ENCODE assay signal across 12 mouse cellular contexts in the genomic region with DNA sequence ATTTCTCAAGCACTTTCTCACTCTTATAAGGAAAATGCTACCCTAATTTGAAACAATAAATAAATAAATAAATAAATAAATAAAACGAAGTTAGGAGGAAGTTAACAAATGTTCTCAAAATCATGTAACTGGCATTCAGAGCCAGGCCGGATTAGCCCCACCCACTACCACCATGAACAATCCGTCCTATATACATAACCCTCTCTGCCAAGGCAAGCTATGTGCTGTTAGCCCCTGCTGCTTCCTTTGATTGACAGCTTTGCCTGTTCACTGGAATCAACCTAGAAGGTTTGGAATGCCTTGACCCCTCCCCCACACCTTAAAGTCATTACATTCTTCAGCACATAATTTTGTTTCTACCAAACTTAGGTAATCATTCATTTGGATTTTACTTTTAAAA. TPM values are rescaled to one million over a fixed set of nuclear protein-coding genes. Genes with fewer than 3 reads are reported as not detected.
DNase-seq lines count a peak whose midpoint lies in the region; ATAC-seq lines count a peak whose summit lies in the region.
"Had no signal": no experiment of that assay in that cellular context is flagged by ENCODE, and none has a peak within 500 bp of the region (broad histone marks: within the 10 kb centered on the region; RNA-seq: fewer than 3 reads in every experiment).

No protein-coding gene starts in this region.

- peak overlapping the region; percentile 83 for H3K4me2 ChIP-seq in heart, embryonic 15.5 days
- peak overlapping the region; percentile 97; the same call in 1 of the 2 replicates for H3K4me2 ChIP-seq in neural tube, embryonic 15.5 days

- DNase-seq in heart, postnatal 4 days = no peak
- no peak for DNase-seq in neural tube, embryonic 10.5 days (ENCODE audit: extremely low spot score, low spot score)
- DNase-seq in embryonic facial prominence, embryonic 10.5 days (ENCODE audit: low spot score) = no peak
- no peak for DNase-seq in adipocyte (ENCODE audit: low spot score)
- DNase-seq in urinary bladder, postnatal 36 days (ENCODE audit: low spot score in 2 of 2) = no peak
- DNase-seq: gastrocnemius, postnatal 14 days; retina, postnatal 1 day had no signal

- peak overlapping the region; percentile 43 for H3K27ac ChIP-seq in heart, embryonic 15.5 days
- no peak overlapping the region for H3K27ac ChIP-seq in neural tube, embryonic 15.5 days (replicated peaks)
- H3K27ac ChIP-seq in embryonic facial prominence, embryonic 10.5 days (replicated peaks) = 0 out of 2 replicates have a peak overlapping the region, but pooled peaks have one; percentile 91
- H3K27ac ChIP-seq: limb, embryonic 13.5 days had no signal

- H3K36me3 ChIP-seq in heart, embryonic 15.5 days = peaks cover 14% of the 10 kb centered on the region
- H3K36me3 ChIP-seq in neural tube, embryonic 15.5 days = peaks cover 11% of the 10 kb centered on the region
- H3K36me3 ChIP-seq in embryonic facial prominence, embryonic 10.5 days (replicated peaks) = peaks cover 26% of the 10 kb centered on the region

- H3K4me1 ChIP-seq in heart, embryonic 15.5 days (replicated peaks) = peaks cover 57% of the 10 kb centered on the region
- peaks cover 27% of the 10 kb centered on the region for H3K4me1 ChIP-seq in neural tube, embryonic 15.5 days
- H3K4me1 ChIP-seq in embryonic facial prominence, embryonic 10.5 days = peaks cover 22% of the 10 kb centered on the region

- H3K27me3 ChIP-seq in heart, embryonic 15.5 days = no peaks in the 10 kb centered on the region
- no peaks in the 10 kb centered on the region for H3K27me3 ChIP-seq in neural tube, embryonic 15.5 days (replicated peaks)
- H3K27me3 ChIP-seq in embryonic facial prominence, embryonic 10.5 days (replicated peaks; ENCODE audit: low read depth, poor library complexity, severe bottlenecking) = no peaks in the 10 kb centered on the region
- H3K27me3 ChIP-seq: CH12.LX; limb, embryonic 13.5 days; megakaryocyte, embryonic 14.5 days had no signal

- WGBS in heart, embryonic 15.5 days = 51% methylated on average over 3 of the region's 3 CpGs
- WGBS in neural tube, embryonic 15.5 days = 83% methylated on average over 3 of the region's 3 CpGs
- WGBS in embryonic facial prominence, embryonic 10.5 days = 71% methylated on average over 3 of the region's 3 CpGs

- no peak for ATAC-seq in heart, embryonic 15.5 days (replicated peaks; ENCODE audit: insufficient number of reproducible peaks, insufficient read depth, low FRiP score, low read depth)
- ATAC-seq in neural tube, embryonic 15.5 days (ENCODE audit: low FRiP score) = no peak

- no peak overlapping the region for H3K9ac ChIP-seq in heart, embryonic 15.5 days
- H3K9ac ChIP-seq in neural tube, embryonic 15.5 days (replicated peaks) = no peak overlapping the region

- no peaks in the 10 kb centered on the region for H3K9me3 ChIP-seq in heart, embryonic 15.5 days (replicated peaks)
- H3K9me3 ChIP-seq in neural tube, embryonic 15.5 days (replicated peaks) = no peaks in the 10 kb centered on the region
- peaks cover 6% of the 10 kb centered on the region; the same call in 1 of the 2 replicates for H3K9me3 ChIP-seq in embryonic facial prominence, embryonic 10.5 days
- H3K9me3 ChIP-seq: megakaryocyte, embryonic 14.5 days had no signal

- no peak overlapping the region; the same call in 1 of the 2 replicates for H3K4me3 ChIP-seq in heart, embryonic 15.5 days
- no peak overlapping the region for H3K4me3 ChIP-seq in neural tube, embryonic 15.5 days (replicated peaks)
- H3K4me3 ChIP-seq in embryonic facial prominence, embryonic 10.5 days = no peak overlapping the region

RNA-seq across cellular contexts. Expression of a gene that starts 1.5 kb away (rescaled TPM):
- 4.7 and 5.5 TPM in 2 replicates for polyA plus RNA-seq in heart, embryonic 15.5 days (2015; fragmentation: Nextera tagmentation; extraction: Ambion mirVana)
- 10 to 100 TPM; 34.5 to 37.0 TPM for total RNA-seq in heart, postnatal 4 days (2021)
- 6.7 TPM in 2 replicates for polyA plus RNA-seq in neural tube, embryonic 15.5 days (2015; fragmentation: Nextera tagmentation; extraction: Ambion mirVana)
- polyA plus RNA-seq in embryonic facial prominence, embryonic 10.5 days (2016; fragmentation: Nextera tagmentation; extraction: Ambion mirVana) = 5.6 and 6.0 TPM in 2 replicates

RNA-seq across cellular contexts. Expression of a gene that starts 10.2 kb away (rescaled TPM):
- 6.0 and 8.9 TPM in 2 replicates for polyA plus RNA-seq in heart, embryonic 15.5 days (2015; fragmentation: Nextera tagmentation; extraction: Ambion mirVana)
- 10 to 100 TPM; 25.0 to 27.5 TPM for total RNA-seq in heart, postnatal 4 days (2021)
- polyA plus RNA-seq in neural tube, embryonic 15.5 days (2015; fragmentation: Nextera tagmentation; extraction: Ambion mirVana) = 2.9 and 4.6 TPM in 2 replicates
- 2.1 and 2.7 TPM in 2 replicates for polyA plus RNA-seq in embryonic facial prominence, embryonic 10.5 days (2016; fragmentation: Nextera tagmentation; extraction: Ambion mirVana)

RNA-seq across cellular contexts. Expression of a gene that starts 10.3 kb away (rescaled TPM):
- polyA plus RNA-seq in heart, embryonic 15.5 days (2015; fragmentation: Nextera tagmentation; extraction: Ambion mirVana) = 23.5 and 25.6 TPM in 2 replicates
- 10 to 100 TPM; 82.4 to 86.8 TPM for total RNA-seq in heart, postnatal 4 days (2021)
- 7.0 and 8.7 TPM in 2 replicates for polyA plus RNA-seq in neural tube, embryonic 15.5 days (2015; fragmentation: Nextera tagmentation; extraction: Ambion mirVana)
- 2.3 and 2.9 TPM in 2 replicates for polyA plus RNA-seq in embryonic facial prominence, embryonic 10.5 days (2016; fragmentation: Nextera tagmentation; extraction: Ambion mirVana)
